ENCODE assay signal across 8 mouse cellular contexts in genomic region chr11:42181426-42181825, GRCm38 (mm10). TPM values are rescaled to one million over a fixed set of nuclear protein-coding genes. Genes with fewer than 3 reads are reported as not detected.
DNase-seq lines count a peak whose midpoint lies in the region; ATAC-seq and TF ChIP-seq lines count a peak whose summit lies in the region.

No protein-coding gene starts in this region.

- H3K4me1 ChIP-seq in kidney, embryonic 16.5 days (ENCODE audit: insufficient read depth, low read length) = peaks cover 12% of the 10 kb centered on the region; the same call in 1 of the 2 replicates
- peaks cover 3% of the 10 kb centered on the region; the same call in 1 of the 2 replicates for H3K4me1 ChIP-seq in hindbrain, embryonic 12.5 days
- H3K4me1 ChIP-seq in midbrain, postnatal 0 days (ENCODE audit: insufficient read depth, low read length) = no peaks in the 10 kb centered on the region

- 0 out of 2 replicates have a peak overlapping the region, but pooled peaks have one; percentile 66 for H3K9ac ChIP-seq in kidney, embryonic 16.5 days (replicated peaks; ENCODE audit: low read length)
- peak overlapping the region; percentile 75; the same call in 1 of the 2 replicates for H3K9ac ChIP-seq in hindbrain, embryonic 12.5 days
- peak overlapping the region; percentile 77 for H3K9ac ChIP-seq in midbrain, postnatal 0 days (replicated peaks; ENCODE audit: low read length, poor library complexity, severe bottlenecking)

- peak overlapping the region; percentile 81 for H3K4me2 ChIP-seq in kidney, embryonic 16.5 days (replicated peaks; ENCODE audit: low read depth, low read length)
- peak overlapping the region; percentile 84 for H3K4me2 ChIP-seq in hindbrain, embryonic 12.5 days (replicated peaks)
- peak overlapping the region; percentile 77 for H3K4me2 ChIP-seq in midbrain, postnatal 0 days (ENCODE audit: low read depth, low read length, poor library complexity, severe bottlenecking)

- no peak overlapping the region for H3K27ac ChIP-seq in kidney, embryonic 16.5 days (ENCODE audit: low read length)
- H3K27ac ChIP-seq in hindbrain, embryonic 12.5 days = no peak overlapping the region
- peak overlapping the region; percentile 92 for H3K27ac ChIP-seq in midbrain, postnatal 0 days (ENCODE audit: low read depth, low read length)

- no peaks in the 10 kb centered on the region for H3K9me3 ChIP-seq in kidney, embryonic 16.5 days (ENCODE audit: low read length)
- H3K9me3 ChIP-seq in hindbrain, embryonic 12.5 days (replicated peaks) = no peaks in the 10 kb centered on the region
- no peaks in the 10 kb centered on the region for H3K9me3 ChIP-seq in midbrain, postnatal 0 days (ENCODE audit: low read length)

- peak overlapping the region; percentile 55 for H3K4me3 ChIP-seq in kidney, embryonic 16.5 days (ENCODE audit: low read length)
- H3K4me3 ChIP-seq in hindbrain, embryonic 12.5 days = peak overlapping the region; percentile 52
- H3K4me3 ChIP-seq in midbrain, postnatal 0 days (ENCODE audit: low read depth, low read length) = peak overlapping the region; percentile 73

- no peak for ATAC-seq in kidney, embryonic 16.5 days (ENCODE audit: low FRiP score, low TSS enrichment)
- peak; percentile 33; the same call in 1 of the 2 replicates for ATAC-seq in hindbrain, embryonic 12.5 days (ENCODE audit: low FRiP score)
- ATAC-seq in midbrain, postnatal 0 days (ENCODE audit: low FRiP score) = peak; percentile 57; the same call in 1 of the 2 replicates
- ATAC-seq in granulocyte monocyte progenitor cell, adult 5-6 weeks (replicated peaks; ENCODE audit: poor library complexity, severe bottlenecking) = no peak

- DNase-seq in kidney, adult 11 months = no peak
- peak; percentile 35 to 58 for DNase-seq in cerebellum, postnatal 14 days
- no peak for DNase-seq in midbrain, postnatal 0 days (ENCODE audit: low spot score)
- DNase-seq in urinary bladder, adult 18-20 months (ENCODE audit: low spot score in 2 of 2) = no peak
- no peak for DNase-seq in ovary, postnatal 36 days (ENCODE audit: low spot score)

- TF ChIP-seq CTCF in midbrain, postnatal 0 days (IDR thresholded peaks at IDR 0.05) = 0 out of 2 replicates have a peak, but pooled peaks have one; percentile 6

- peaks cover 7% of the 10 kb centered on the region; the same call in 1 of the 2 replicates for H3K27me3 ChIP-seq in kidney, embryonic 16.5 days (ENCODE audit: insufficient read depth, low read length)
- peaks cover 13% of the 10 kb centered on the region for H3K27me3 ChIP-seq in hindbrain, embryonic 12.5 days
- H3K27me3 ChIP-seq in midbrain, postnatal 0 days (ENCODE audit: insufficient read depth, low read length) = no peaks in the 10 kb centered on the region

- WGBS in kidney, embryonic 16.5 days = 14% methylated on average over 5 of the region's 5 CpGs
- 15% methylated on average over 5 of the region's 5 CpGs for WGBS in hindbrain, embryonic 12.5 days
- WGBS in midbrain, postnatal 0 days = 8% methylated on average over 5 of the region's 5 CpGs

- no peaks in the 10 kb centered on the region for H3K36me3 ChIP-seq in kidney, embryonic 16.5 days (ENCODE audit: insufficient read depth, low read length)
- no peaks in the 10 kb centered on the region for H3K36me3 ChIP-seq in hindbrain, embryonic 12.5 days
- H3K36me3 ChIP-seq in midbrain, postnatal 0 days (ENCODE audit: insufficient read depth, low read length) = no peaks in the 10 kb centered on the region

RNA-seq across cellular contexts. Expression of gene Gabra1, which starts 1.3 kb away (rescaled TPM):
- 0.92 and 1.8 TPM in 2 replicates for polyA plus RNA-seq in kidney, embryonic 16.5 days (2015; fragmentation: Nextera tagmentation; extraction: Ambion mirVana)
- polyA plus RNA-seq in hindbrain, embryonic 12.5 days (2016; fragmentation: Nextera tagmentation; extraction: Ambion mirVana) = 3.0 and 3.2 TPM in 2 replicates
- 45.1 and 46.1 TPM in 2 replicates for total RNA-seq in midbrain, postnatal 0 days (2014; rRNA removed)
- 45.0 and 55.3 TPM in 2 replicates for polyA plus RNA-seq in midbrain, postnatal 0 days (2015; fragmentation: Nextera tagmentation; extraction: Ambion mirVana)
- 0.30 TPM in 1 of 2 replicates, not detected in the other for total RNA-seq in granulocyte monocyte progenitor cell, adult 5-6 weeks (2014; fragmentation: Nextera tagmentation)
- not detected in 2 replicates for total RNA-seq in granulocyte monocyte progenitor cell, adult 5-6 weeks (2017)

Comparison
In these comparisons a context has a peak if more than half of its experiments do, and no peak if none do; other contexts are left out.
1. ATAC-seq: peak in hindbrain, embryonic 12.5 days (single experiment) and midbrain, postnatal 0 days (single experiment); none in kidney, embryonic 16.5 days (single experiment) and granulocyte monocyte progenitor cell, adult 5-6 weeks (single experiment).
2. DNase-seq: peak in cerebellum, postnatal 14 days (2 of 2); none in kidney, adult 11 months (single experiment), midbrain, postnatal 0 days (single experiment), urinary bladder, adult 18-20 months (0 of 2) and ovary, postnatal 36 days (single experiment).
3. RNA of gene Gabra1, which starts 1.3 kb away (polyA plus RNA-seq): 45.0 to 55.3 TPM in midbrain, postnatal 0 days; 3.0 to 3.2 TPM in hindbrain, embryonic 12.5 days and 0.92 to 1.8 TPM in kidney, embryonic 16.5 days; every median in the first group is over 10 times any median in the second.
4. Peak in every context shown above with its lines, with median percentiles within 50 percentile points of each other: H3K4me2 ChIP-seq, H3K4me3 ChIP-seq and H3K9ac ChIP-seq.